Comparison of ENCODE assay signal across 33 mouse cellular contexts in genomic region chr13:46948027-46948426, GRCm38 (mm10). TPM values are rescaled to one million over a fixed set of nuclear protein-coding genes. Genes with fewer than 3 reads are reported as not detected.
DNase-seq lines count a peak whose midpoint lies in the region; ATAC-seq and TF ChIP-seq lines count a peak whose summit lies in the region.
"Had no signal": no experiment of that assay in that cellular context is flagged by ENCODE, and none has a peak within 500 bp of the region (broad histone marks: within the 10 kb centered on the region; RNA-seq: fewer than 3 reads in every experiment).

No protein-coding gene starts in this region.

- WGBS in lung, postnatal 0 days: 46% methylated on average over 3 of the region's 3 CpGs
- 33% methylated on average over 3 of the region's 3 CpGs for WGBS in lung, adult 2 months
- 63% methylated on average over 3 of the region's 3 CpGs for WGBS in embryonic facial prominence, embryonic 10.5 days
- 71% methylated on average over 3 of the region's 3 CpGs for WGBS in stomach, postnatal 0 days

- DNase-seq in lung, postnatal 0 days (ENCODE audit: low spot score): no peak
- DNase-seq in lung, adult 2 months: no peak
- DNase-seq in thymus, postnatal 4 days: peak; percentile 13
- DNase-seq in thymus, postnatal 10 days (ENCODE audit: low spot score in 2 of 2): no peak
- DNase-seq in embryonic facial prominence, embryonic 10.5 days (ENCODE audit: low spot score): no peak
- DNase-seq in heart, postnatal 14 days: no peak
- DNase-seq in stomach, postnatal 0 days (ENCODE audit: low spot score): no peak
- no peak for DNase-seq in left cerebral cortex, adult 18-20 months (ENCODE audit: low spot score in 2 of 2)
- DNase-seq: adrenal gland, postnatal 10 days; cerebellum, adult 9-10 months; cerebellum, postnatal 36 days; embryo, embryonic 11 days; gastrocnemius, adult 2 months; gastrocnemius, postnatal 36 days; heart, adult 2 months; kidney, adult 2 months; kidney, postnatal 10 days; layer of hippocampus, adult 9-11 months; midbrain, embryonic 14.5 days; retina, postnatal 1 day; right cerebral cortex, postnatal 14 days had no signal

- no peak for TF ChIP-seq CTCF in lung, postnatal 0 days (IDR thresholded peaks at IDR 0.05)
- no peak for TF ChIP-seq CTCF in lung, adult 2 months (IDR thresholded peaks at IDR 0.05; ENCODE audit: insufficient read depth, low read length)
- TF ChIP-seq CTCF in stomach, postnatal 0 days (IDR thresholded peaks at IDR 0.05; ENCODE audit: low read depth): no peak

- no peaks in the 10 kb centered on the region for H3K36me3 ChIP-seq in lung, postnatal 0 days (ENCODE audit: insufficient read depth, low read length)
- no peaks in the 10 kb centered on the region for H3K36me3 ChIP-seq in embryonic facial prominence, embryonic 10.5 days (replicated peaks)
- H3K36me3 ChIP-seq in stomach, postnatal 0 days (ENCODE audit: control insufficient read depth, insufficient read depth, low read length): no peaks in the 10 kb centered on the region
- H3K36me3 ChIP-seq: embryonic facial prominence, embryonic 13.5 days; G1E; heart, embryonic 12.5 days; intestine, embryonic 15.5 days; limb, embryonic 12.5 days; liver, embryonic 15.5 days; neural tube, embryonic 15.5 days; stomach, embryonic 15.5 days had no signal

- no peak overlapping the region for H3K27ac ChIP-seq in lung, postnatal 0 days (ENCODE audit: low read length)
- peak overlapping the region; percentile 14; the same call in 1 of the 2 replicates for H3K27ac ChIP-seq in embryonic facial prominence, embryonic 10.5 days (replicated peaks)
- H3K27ac ChIP-seq in stomach, postnatal 0 days (replicated peaks): no peak overlapping the region
- H3K27ac ChIP-seq: embryonic facial prominence, embryonic 13.5 days; gastrocnemius, adult 2 months; heart, adult 2 months; hindbrain, embryonic 14.5 days; intestine, embryonic 15.5 days; left cerebral cortex, adult 2 months; limb, embryonic 12.5 days; liver, embryonic 15.5 days; neural tube, embryonic 15.5 days; stomach, embryonic 15.5 days had no signal

- no peaks in the 10 kb centered on the region for H3K9me3 ChIP-seq in lung, postnatal 0 days (ENCODE audit: low read length)
- no peaks in the 10 kb centered on the region for H3K9me3 ChIP-seq in embryonic facial prominence, embryonic 10.5 days
- H3K9me3 ChIP-seq in stomach, postnatal 0 days (ENCODE audit: control insufficient read depth, low read length): no peaks in the 10 kb centered on the region
- H3K9me3 ChIP-seq: G1E; intestine, embryonic 15.5 days; limb, embryonic 12.5 days; liver, embryonic 15.5 days; neural tube, embryonic 15.5 days; stomach, embryonic 15.5 days had no signal

- no peak overlapping the region for H3K4me3 ChIP-seq in lung, postnatal 0 days (ENCODE audit: low read depth, low read length)
- no peak overlapping the region for H3K4me3 ChIP-seq in lung, adult 2 months (replicated peaks; ENCODE audit: extremely low read depth, low read depth, low read length)
- no peak overlapping the region for H3K4me3 ChIP-seq in embryonic facial prominence, embryonic 10.5 days
- H3K4me3 ChIP-seq in stomach, postnatal 0 days (ENCODE audit: low read depth, low read length): no peak overlapping the region
- H3K4me3 ChIP-seq: embryonic facial prominence, embryonic 13.5 days; gastrocnemius, adult 2 months; heart, adult 2 months; heart, embryonic 12.5 days; intestine, embryonic 15.5 days; left cerebral cortex, adult 2 months; limb, embryonic 12.5 days; liver, embryonic 15.5 days; neural tube, embryonic 15.5 days; stomach, embryonic 15.5 days had no signal

- no peaks in the 10 kb centered on the region for H3K4me1 ChIP-seq in lung, postnatal 0 days (ENCODE audit: insufficient read depth, low read depth, low read length)
- H3K4me1 ChIP-seq in lung, adult 2 months (ENCODE audit: control insufficient read depth, insufficient read depth, low read length): no peaks in the 10 kb centered on the region
- H3K4me1 ChIP-seq in embryonic facial prominence, embryonic 10.5 days: peaks cover 29% of the 10 kb centered on the region
- no peaks in the 10 kb centered on the region for H3K4me1 ChIP-seq in stomach, postnatal 0 days (replicated peaks; ENCODE audit: control insufficient read depth, insufficient read depth)
- H3K4me1 ChIP-seq: intestine, embryonic 15.5 days; neural tube, embryonic 15.5 days; stomach, embryonic 15.5 days had no signal

- H3K9ac ChIP-seq in lung, postnatal 0 days (replicated peaks; ENCODE audit: low read depth): no peak overlapping the region
- no peak overlapping the region for H3K9ac ChIP-seq in stomach, postnatal 0 days (ENCODE audit: low read length)
- H3K9ac ChIP-seq: embryonic facial prominence, embryonic 13.5 days; heart, embryonic 12.5 days; hindbrain, embryonic 14.5 days; intestine, embryonic 15.5 days; limb, embryonic 12.5 days; liver, embryonic 15.5 days; neural tube, embryonic 15.5 days; stomach, embryonic 15.5 days had no signal

- no peak for TF ChIP-seq EP300 in lung, postnatal 0 days (IDR thresholded peaks at IDR 0.05)
- TF ChIP-seq EP300 in stomach, postnatal 0 days (optimal IDR thresholded peaks at IDR 0.05): no peak

- H3K4me2 ChIP-seq in lung, postnatal 0 days (replicated peaks; ENCODE audit: low read depth, low read length): no peak overlapping the region
- no peak overlapping the region for H3K4me2 ChIP-seq in stomach, postnatal 0 days (replicated peaks; ENCODE audit: low read depth)
- H3K4me2 ChIP-seq: embryonic facial prominence, embryonic 13.5 days; heart, embryonic 12.5 days; hindbrain, embryonic 14.5 days; intestine, embryonic 15.5 days; limb, embryonic 12.5 days; liver, embryonic 15.5 days; neural tube, embryonic 15.5 days; stomach, embryonic 15.5 days had no signal

- H3K27me3 ChIP-seq in lung, postnatal 0 days (replicated peaks; ENCODE audit: insufficient read depth, low read length): no peaks in the 10 kb centered on the region
- no peaks in the 10 kb centered on the region for H3K27me3 ChIP-seq in embryonic facial prominence, embryonic 10.5 days (replicated peaks; ENCODE audit: low read depth, poor library complexity, severe bottlenecking)
- H3K27me3 ChIP-seq in stomach, postnatal 0 days (ENCODE audit: control insufficient read depth, insufficient read depth, low read length): no peaks in the 10 kb centered on the region
- H3K27me3 ChIP-seq: CH12.LX; embryonic facial prominence, embryonic 13.5 days; heart, embryonic 12.5 days; intestine, embryonic 15.5 days; limb, embryonic 12.5 days; liver, embryonic 15.5 days; neural tube, embryonic 15.5 days; stomach, embryonic 15.5 days had no signal

- peak; percentile 60 for ATAC-seq in lung, postnatal 0 days
- ATAC-seq in stomach, postnatal 0 days (ENCODE audit: low FRiP score, low TSS enrichment): no peak
- ATAC-seq: forebrain, embryonic 16.5 days; intestine, embryonic 15.5 days had no signal

- intact Hi-C loops in heart, postnatal 14 days (cut with DNase I): no loop called here

- TF ChIP-seq POLR2A in lung, adult 2 months (IDR thresholded peaks at IDR 0.05; ENCODE audit: borderline replicate concordance, extremely low read depth, low read depth, low read length): no peak

RNA-seq across cellular contexts. Expression of gene Kif13a, which starts 18.4 kb away (rescaled TPM):
- polyA plus RNA-seq in lung, postnatal 0 days (2015; fragmentation: Nextera tagmentation; extraction: Ambion mirVana): 30.5 TPM in 2 replicates
- 39.9 and 52.3 TPM in 2 replicates for polyA plus RNA-seq in lung, adult 2 months (2012; rRNA removed)
- 17.0 and 20.7 TPM in 2 replicates for polyA plus RNA-seq in embryonic facial prominence, embryonic 10.5 days (2016; fragmentation: Nextera tagmentation; extraction: Ambion mirVana)
- 100 to 1,000 TPM in 1 of 2 experiments, 10 to 100 TPM in 1; 95.6 to 104 TPM for total RNA-seq in heart, postnatal 14 days (2021)
- polyA plus RNA-seq in stomach, postnatal 0 days (2015; fragmentation: Nextera tagmentation; extraction: Ambion mirVana): 12.8 and 13.5 TPM in 2 replicates
- 10 to 100 TPM; 20.2 to 24.2 TPM for total RNA-seq in left cerebral cortex, adult 18-20 months (2021)
- total RNA-seq: CH12.LX had no signal
- polyA plus RNA-seq: G1E had no signal
